Mouse (Mus musculus): ENCODE measurements around the gene Olfr1280. TPM values are rescaled to one million over a fixed set of nuclear protein-coding genes. Genes with fewer than 3 reads are reported as not detected.

Olfr1280 gene
- polyA plus RNA-seq, 1 experiment from 2014 or later, result not detected

DNA sequence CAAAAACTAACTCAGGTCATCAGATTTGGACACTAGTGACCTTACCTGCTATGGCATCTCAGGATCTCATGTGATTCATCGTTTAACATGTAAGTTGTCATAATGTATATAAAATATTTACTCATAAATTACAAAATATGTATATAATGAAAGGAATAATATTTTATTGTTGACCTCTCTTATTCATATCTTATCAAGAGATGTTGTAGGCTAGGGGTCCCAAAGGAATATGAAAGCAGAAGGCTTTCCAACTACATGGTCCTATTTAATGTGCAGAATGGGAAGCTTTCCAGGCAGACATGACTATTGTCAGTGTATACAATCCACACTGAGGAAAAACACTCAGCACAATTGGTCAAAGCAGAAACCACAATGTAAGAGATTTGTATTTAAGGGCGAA lies 52.7 kb downstream of the Olfr1280 start, which contains the start of gene Olfr1283:
Gene Olfr1283, plus strand, starts transcription at position 301 of the 400 bp plus-strand sequence.
- 79% methylated on average over 2 of the region's 2 CpGs for WGBS
- no peaks in the 10 kb centered on the region for H3K36me3 ChIP-seq (replicated peaks; ENCODE audit: control insufficient read depth, insufficient read depth, low read depth, low read length)
- no peaks in the 10 kb centered on the region for H3K9me3 ChIP-seq (replicated peaks; ENCODE audit: control insufficient read depth, low read length)
- no peaks in the 10 kb centered on the region for H3K27me3 ChIP-seq (ENCODE audit: control insufficient read depth, insufficient read depth, low read length)
- H3K4me2 ChIP-seq (ENCODE audit: low read depth, low read length), result no peak within 1 kb of the TSS
- no peak for ATAC-seq (replicated peaks; ENCODE audit: insufficient number of reproducible peaks, low FRiP score, low TSS enrichment, low read depth)
- no peak within 1 kb of the TSS for H3K9ac ChIP-seq (replicated peaks; ENCODE audit: low read length)
- no peak within 1 kb of the TSS for H3K27ac ChIP-seq (replicated peaks; ENCODE audit: low read depth, low read length)
- no peak within 1 kb of the TSS for H3K4me3 ChIP-seq (ENCODE audit: low read depth, low read length)
- no peaks in the 10 kb centered on the region for H3K4me1 ChIP-seq (ENCODE audit: control insufficient read depth, insufficient read depth, low read length)
- no peak for DNase-seq (ENCODE audit: low spot score)

DNA sequence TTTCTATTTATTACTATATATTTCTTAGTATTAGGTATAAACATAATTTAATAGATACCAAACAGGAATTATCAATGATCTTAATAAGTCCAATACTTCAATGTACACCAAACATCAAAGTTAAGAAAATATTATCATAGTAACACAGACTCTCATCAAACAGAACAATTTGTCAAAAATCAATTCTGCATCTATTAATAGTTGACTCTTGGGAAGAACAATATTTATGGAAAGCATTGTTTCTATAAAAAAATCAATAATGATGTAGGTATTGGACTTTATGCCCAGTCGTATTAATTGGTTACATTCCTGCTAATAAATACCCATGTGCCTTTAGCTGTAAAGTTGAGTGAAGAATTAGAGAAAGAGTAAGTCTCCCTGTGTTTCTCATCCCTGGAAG lies 61.4 kb downstream of the Olfr1280 start, which contains the start of gene Olfr1284:
Gene Olfr1284, plus strand, starts transcription at position 301 of the 400 bp plus-strand sequence.
- Histone ChIP-seq H3K4me2 (ENCODE audit: low read depth, low read length) (no peak within 1 kb of the TSS), H3K27ac (replicated peaks; ENCODE audit: low read depth, low read length) (no peak within 1 kb of the TSS), H3K9me3 (replicated peaks; ENCODE audit: control insufficient read depth, low read length) (no peaks in the 10 kb centered on the region), H3K4me3 (ENCODE audit: low read depth, low read length) (no peak within 1 kb of the TSS), H3K36me3 (replicated peaks; ENCODE audit: control insufficient read depth, insufficient read depth, low read depth, low read length) (no peaks in the 10 kb centered on the region), H3K4me1 (ENCODE audit: control insufficient read depth, insufficient read depth, low read length) (no peaks in the 10 kb centered on the region), H3K27me3 (ENCODE audit: control insufficient read depth, insufficient read depth, low read length) (no peaks in the 10 kb centered on the region), H3K9ac (replicated peaks; ENCODE audit: low read length) (no peak within 1 kb of the TSS)
- DNase-seq (ENCODE audit: low spot score) (no peak), ATAC-seq (replicated peaks; ENCODE audit: insufficient number of reproducible peaks, low FRiP score, low TSS enrichment, low read depth) (no peak)
- WGBS, result 88% methylated on average over 1 of the region's 1 CpGs

Other genes with a start within 250 kb of the Olfr1280 start
- not detected in 2 replicates for gene Gm13941, start 208.0 kb upstream of the Olfr1280 start, polyA plus RNA-seq (2014; fragmentation: Nextera tagmentation; extraction: Ambion mirVana)
- gene Gm15130, start 161.1 kb upstream of the Olfr1280 start, polyA plus RNA-seq (2014; fragmentation: Nextera tagmentation; extraction: Ambion mirVana), result not detected in 2 replicates
- not detected in 2 replicates for gene 4930430A15Rik, start 84.4 kb upstream of the Olfr1280 start, polyA plus RNA-seq (2014; fragmentation: Nextera tagmentation; extraction: Ambion mirVana)
- gene Olfr1275, start 78.7 kb upstream of the Olfr1280 start, polyA plus RNA-seq (2014; fragmentation: Nextera tagmentation; extraction: Ambion mirVana), result not detected in 2 replicates
- not detected in 2 replicates for gene Olfr1276, start 59.5 kb upstream of the Olfr1280 start, polyA plus RNA-seq (2014; fragmentation: Nextera tagmentation; extraction: Ambion mirVana)
- gene Olfr1277, start 39.9 kb upstream of the Olfr1280 start, polyA plus RNA-seq (2014; fragmentation: Nextera tagmentation; extraction: Ambion mirVana), result not detected in 2 replicates
- not detected in 2 replicates for gene Olfr1278, start 23.9 kb upstream of the Olfr1280 start, polyA plus RNA-seq (2014; fragmentation: Nextera tagmentation; extraction: Ambion mirVana)
- not detected in 2 replicates for gene Olfr1279, start 13.4 kb upstream of the Olfr1280 start, polyA plus RNA-seq (2014; fragmentation: Nextera tagmentation; extraction: Ambion mirVana)
- gene Olfr1281, start 12.5 kb downstream of the Olfr1280 start, polyA plus RNA-seq (2014; fragmentation: Nextera tagmentation; extraction: Ambion mirVana), result not detected in 2 replicates
- gene Olfr1282, start 22.1 kb downstream of the Olfr1280 start, polyA plus RNA-seq (2014; fragmentation: Nextera tagmentation; extraction: Ambion mirVana), result not detected in 2 replicates
- not detected in 2 replicates for gene Olfr1283, start 52.8 kb downstream of the Olfr1280 start, polyA plus RNA-seq (2014; fragmentation: Nextera tagmentation; extraction: Ambion mirVana)
- not detected in 2 replicates for gene Olfr1284, start 61.5 kb downstream of the Olfr1280 start, polyA plus RNA-seq (2014; fragmentation: Nextera tagmentation; extraction: Ambion mirVana)
- not detected in 2 replicates for gene Olfr1286, start 109.1 kb downstream of the Olfr1280 start, polyA plus RNA-seq (2014; fragmentation: Nextera tagmentation; extraction: Ambion mirVana)
- gene Olfr1287, start 135.1 kb downstream of the Olfr1280 start, polyA plus RNA-seq (2014; fragmentation: Nextera tagmentation; extraction: Ambion mirVana), result not detected in 2 replicates
- gene Olfr1288, start 160.1 kb downstream of the Olfr1280 start, polyA plus RNA-seq (2014; fragmentation: Nextera tagmentation; extraction: Ambion mirVana), result not detected in 2 replicates
- not detected in 2 replicates for gene Olfr1289, start 166.8 kb downstream of the Olfr1280 start, polyA plus RNA-seq (2014; fragmentation: Nextera tagmentation; extraction: Ambion mirVana)
- gene Olfr1290, start 179.8 kb downstream of the Olfr1280 start, polyA plus RNA-seq (2014; fragmentation: Nextera tagmentation; extraction: Ambion mirVana), result not detected in 2 replicates
- gene Olfr1291-ps1, start 183.2 kb downstream of the Olfr1280 start, polyA plus RNA-seq (2014; fragmentation: Nextera tagmentation; extraction: Ambion mirVana), result not detected in 2 replicates
- gene Olfr1293-ps, start 211.2 kb downstream of the Olfr1280 start, polyA plus RNA-seq (2014; fragmentation: Nextera tagmentation; extraction: Ambion mirVana), result not detected in 2 replicates
- not detected in 2 replicates for gene Olfr1294, start 226.3 kb downstream of the Olfr1280 start, polyA plus RNA-seq (2014; fragmentation: Nextera tagmentation; extraction: Ambion mirVana)